Mouse (Mus musculus) liver, embryonic 14.5 days (tissue): ENCODE data around the gene 1810065E05Rik. TPM values are rescaled to one million over a fixed set of nuclear protein-coding genes. Genes with fewer than 3 reads are reported as not detected.

Experiments used
- ATAC-seq: fragments of 200-750 bp; cut with Nextera tagmentation; 2 replicates; pipeline ENCODE4 v1.8.0; 2017; ENCODE audit warnings: moderate number of reproducible peaks, mild to moderate bottlenecking, moderate library complexity; ENCODE audit not compliant: insufficient read depth
- DNase-seq, 3 experiments: peaks; one replicate each; pipeline ENCODE4 v3.0.0-alpha.2; 2012 to 2013; ENCODE audit warnings: low read depth in 3 of 3, low spot score in 3 of 3
- H3K27ac ChIP-seq: fragments of 300-500 bp; sonication (generic); 2 replicates; pipeline ENCODE4 v1.5.1; 2014; ENCODE audit warnings: moderate library complexity, mild to moderate bottlenecking, control low read depth, inconsistent platforms
- H3K27me3 ChIP-seq: fragments of 300-500 bp; sonication (generic); 2 replicates; pipeline ENCODE4 v1.6.1; 2014; ENCODE audit warnings: mild to moderate bottlenecking, low read length, moderate library complexity; ENCODE audit not compliant: control insufficient read depth, insufficient read depth
- H3K36me3 ChIP-seq: fragments of 300-500 bp; sonication (generic); replicated peaks from 2 replicates; pipeline ENCODE4 v1.6.1; 2014; ENCODE audit warnings: low read depth; ENCODE audit not compliant: control insufficient read depth, insufficient read depth
- H3K4me1 ChIP-seq, 2 experiments: fragments of 200-500 bp in 1 of 2; fragments of 300-500 bp in 1 of 2; sonication (generic) in 1 of 2; replicated peaks; 2 replicates each; pipeline ENCODE4 v1.6.1; 2012 to 2014; ENCODE audit warnings: antibody characterized with exemption in 1 of 2, inconsistent platforms in 1 of 2, low read length in 1 of 2; ENCODE audit not compliant: control insufficient read depth in 2 of 2, insufficient read depth in 2 of 2
- H3K4me2 ChIP-seq: fragments of 300-500 bp; sonication (generic); 2 replicates; pipeline ENCODE4 v1.6.1; 2014; ENCODE audit warnings: low read depth, mild to moderate bottlenecking, control low read depth, moderate library complexity
- H3K4me3 ChIP-seq, 2 experiments: fragments of 200-500 bp in 1 of 2; fragments of 300-500 bp in 1 of 2; sonication (generic) in 1 of 2; 2 replicates each; pipeline ENCODE4 v1.5.1; 2012 to 2014; ENCODE audit warnings: low read depth in 2 of 2, low read length in 2 of 2, mild to moderate bottlenecking in 2 of 2, control low read depth in 1 of 2, inconsistent platforms in 1 of 2, moderate library complexity in 1 of 2; ENCODE audit not compliant: insufficient read depth in 1 of 2
- H3K9ac ChIP-seq: fragments of 300-500 bp; sonication (generic); replicated peaks from 2 replicates; pipeline ENCODE4 v1.6.1; 2014; ENCODE audit warnings: mild to moderate bottlenecking, control low read depth, moderate library complexity
- H3K9me3 ChIP-seq: fragments of 300-500 bp; sonication (generic); 2 replicates; pipeline ENCODE4 v1.6.1; 2016; ENCODE audit warnings: low read length, mixed read lengths; ENCODE audit not compliant: control insufficient read depth
- CTCF ChIP-seq: IDR thresholded peaks from 2 replicates; pipeline ENCODE4 v1.5.1; 2016; ENCODE audit warnings: antibody characterized with exemption, low read depth, control low read depth
- EP300 ChIP-seq: IDR thresholded peaks from 2 replicates; pipeline ENCODE4 v1.6.1; 2016; ENCODE audit warnings: antibody characterized with exemption, low read depth
- WGBS: fragments of 180-500 bp; shearing (Covaris S2); extraction: QIAGEN DNeasy Blood & Tissue Kit; methylation state at CpG from one replicate; pipeline ENCODE4 v1.1.7; 2014; ENCODE audit not compliant: insufficient replicate concordance; 5-methylcytosine and 5-hydroxymethylcytosine counted together
- polyA plus RNA-seq, 2 experiments: library from polyadenylated mRNA; depleted of rRNA in 1 of 2; stranded (reverse) in 1 of 2; unstranded in 1 of 2; fragments of >200 nt; fragmentation: Nextera tagmentation in 1 of 2; extraction: Ambion mirVana in 1 of 2; gene quantifications; 2 replicates each; pipeline versions ENCODE4 v1.2.1 to v1.2.3; 2012 to 2014

Gene 1810065E05Rik
- polyA plus RNA-seq (2012; rRNA removed) (not detected in 2 replicates), polyA plus RNA-seq (2014; fragmentation: Nextera tagmentation; extraction: Ambion mirVana) (not detected in 2 replicates)

DNA sequence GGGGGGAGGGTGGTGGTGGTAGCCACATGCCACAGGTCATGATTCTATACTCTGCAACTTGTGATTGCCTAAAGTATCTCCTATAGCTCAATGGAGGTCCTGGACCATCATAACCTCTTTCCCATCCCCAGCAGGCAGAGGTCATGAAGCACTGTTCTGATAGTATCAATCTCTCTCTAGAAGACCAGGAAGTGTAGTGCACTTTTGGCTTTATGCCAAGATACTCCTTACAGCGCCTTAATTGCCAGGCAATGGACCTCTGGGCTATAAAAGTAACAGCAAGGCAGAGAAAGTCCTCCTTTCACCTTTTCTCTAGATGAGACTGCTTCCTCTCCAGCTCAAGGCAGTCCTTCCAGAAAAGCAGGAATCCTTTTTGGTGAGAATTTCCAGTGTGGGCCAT is at the start of gene 1810065E05Rik:
TSS of gene 1810065E05Rik (plus strand) at position 297 of the 400 bp plus-strand sequence.
- no peaks in the 10 kb centered on the region for H3K36me3 ChIP-seq
- DNase-seq (no peak), ATAC-seq (no peak)
- no peak within 1 kb of the TSS for H3K27ac ChIP-seq
- H3K4me3 ChIP-seq = no peak within 1 kb of the TSS
- H3K27me3 ChIP-seq = no peaks in the 10 kb centered on the region
- H3K9me3 ChIP-seq = no peaks in the 10 kb centered on the region
- no peak within 1 kb of the TSS for H3K4me2 ChIP-seq
- TF ChIP-seq CTCF (no peak), EP300 (no peak)
- 34% methylated on average over 1 of the region's 1 CpGs for WGBS
- no peak within 1 kb of the TSS for H3K9ac ChIP-seq
- H3K4me1 ChIP-seq = no peaks in the 10 kb centered on the region

- H3K4me1 ChIP-seq = no peaks in the 10 kb centered on the region
- 54% methylated on average over 2 of the region's 2 CpGs for WGBS
- no peak for TF ChIP-seq CTCF
- no peak for TF ChIP-seq EP300
- no peak overlapping the region for H3K27ac ChIP-seq
- no peaks in the 10 kb centered on the region for H3K36me3 ChIP-seq
- H3K9me3 ChIP-seq = no peaks in the 10 kb centered on the region
- ATAC-seq (no peak), DNase-seq (no peak)
- H3K4me3 ChIP-seq = no peak overlapping the region
- H3K4me2 ChIP-seq = no peak overlapping the region
- no peaks in the 10 kb centered on the region; the same call in 1 of the 2 replicates for H3K27me3 ChIP-seq
- H3K9ac ChIP-seq = no peak overlapping the region
Observed at GRCm38 (mm10) chr11:58377273-58377672, 43.6 kb upstream of the 1810065E05Rik start.

DNA sequence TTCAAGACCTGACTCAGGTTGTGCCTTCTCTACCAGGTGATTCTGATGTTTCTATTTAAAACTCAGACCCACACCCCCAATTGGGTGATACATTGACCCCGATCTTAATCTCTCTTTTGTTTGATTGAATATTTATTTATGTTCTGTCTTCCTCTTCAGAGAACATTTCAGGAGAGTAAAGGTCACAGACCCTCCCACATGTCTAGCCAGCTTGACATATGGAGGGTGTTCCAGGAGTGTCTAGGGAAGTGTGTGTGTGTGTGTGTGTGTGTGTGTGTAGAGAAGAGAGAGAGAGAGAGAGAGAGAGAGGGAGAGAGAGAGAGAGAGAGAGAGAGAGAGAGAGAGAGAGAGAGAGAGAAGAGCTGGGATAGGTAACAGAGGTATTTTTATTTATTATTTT is 43.2 kb upstream of the 1810065E05Rik start:
- Histone ChIP-seq H3K9ac (no peak overlapping the region), H3K36me3 (no peaks in the 10 kb centered on the region), H3K27ac (no peak overlapping the region), H3K9me3 (no peaks in the 10 kb centered on the region), H3K4me3 (no peak overlapping the region), H3K4me2 (no peak overlapping the region), H3K27me3 (no peaks in the 10 kb centered on the region; the same call in 1 of the 2 replicates), H3K4me1 (no peaks in the 10 kb centered on the region)
- ATAC-seq (no peak), DNase-seq (no peak)
- 43% methylated on average over 1 of the region's 1 CpGs for WGBS
- no peak for TF ChIP-seq CTCF
- no peak for TF ChIP-seq EP300

DNA sequence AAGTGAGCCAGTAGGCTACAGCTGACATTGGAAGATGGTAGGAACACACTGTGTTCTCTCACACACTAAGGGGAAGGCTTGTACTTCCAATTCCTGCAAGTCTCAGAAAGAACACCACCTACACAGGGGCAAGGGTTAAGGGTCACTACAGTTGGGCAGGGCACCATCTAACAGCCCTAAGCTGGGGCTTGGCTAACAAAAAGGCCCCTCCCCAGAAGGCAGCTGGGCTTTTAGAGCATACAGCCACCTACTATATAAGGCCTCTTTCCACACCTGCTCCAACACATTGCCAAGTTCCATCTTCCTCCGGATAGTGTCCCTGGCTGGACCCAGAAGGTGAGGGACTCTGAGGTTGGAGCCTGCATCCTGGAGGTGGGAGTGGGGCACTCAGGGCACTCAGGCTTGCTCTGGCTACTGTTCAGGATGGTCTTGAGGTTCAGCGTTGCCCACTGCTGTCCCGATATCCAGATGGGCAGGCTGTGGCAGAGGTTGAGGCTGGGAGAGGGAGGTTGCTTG is 42.1 kb upstream of the 1810065E05Rik start, which contains the start of gene Lypd8:
TSS of gene Lypd8 (plus strand) at position 281 of the 516 bp plus-strand sequence.
- TF ChIP-seq CTCF (no peak), EP300 (no peak)
- Histone ChIP-seq H3K27ac (no peak within 1 kb of the TSS), H3K9ac (no peak within 1 kb of the TSS), H3K4me1 (no peaks in the 10 kb centered on the region), H3K4me2 (no peak within 1 kb of the TSS), H3K27me3 (no peaks in the 10 kb centered on the region; the same call in 1 of the 2 replicates), H3K9me3 (no peaks in the 10 kb centered on the region), H3K4me3 (no peak within 1 kb of the TSS), H3K36me3 (no peaks in the 10 kb centered on the region)
- no peak for ATAC-seq
- no peak for DNase-seq
- WGBS = 64% methylated on average over 3 of the region's 3 CpGs

- H3K27ac ChIP-seq = no peak overlapping the region
- H3K27me3 ChIP-seq = no peaks in the 10 kb centered on the region; the same call in 1 of the 2 replicates
- TF ChIP-seq EP300 = no peak
- no peak for TF ChIP-seq CTCF
- no peaks in the 10 kb centered on the region for H3K4me1 ChIP-seq
- 83% methylated on average over 1 of the region's 1 CpGs for WGBS
- H3K4me2 ChIP-seq = no peak overlapping the region
- no peaks in the 10 kb centered on the region for H3K36me3 ChIP-seq
- ATAC-seq (no peak), DNase-seq (no peak)
- no peak overlapping the region for H3K4me3 ChIP-seq
- no peak overlapping the region for H3K9ac ChIP-seq
- no peaks in the 10 kb centered on the region for H3K9me3 ChIP-seq
Observed at GRCm38 (mm10) chr11:58379516-58379915, 41.4 kb upstream of the 1810065E05Rik start.
